Mouse (Mus musculus): Measurements from ENCODE around the gene Nub1.

DNA sequence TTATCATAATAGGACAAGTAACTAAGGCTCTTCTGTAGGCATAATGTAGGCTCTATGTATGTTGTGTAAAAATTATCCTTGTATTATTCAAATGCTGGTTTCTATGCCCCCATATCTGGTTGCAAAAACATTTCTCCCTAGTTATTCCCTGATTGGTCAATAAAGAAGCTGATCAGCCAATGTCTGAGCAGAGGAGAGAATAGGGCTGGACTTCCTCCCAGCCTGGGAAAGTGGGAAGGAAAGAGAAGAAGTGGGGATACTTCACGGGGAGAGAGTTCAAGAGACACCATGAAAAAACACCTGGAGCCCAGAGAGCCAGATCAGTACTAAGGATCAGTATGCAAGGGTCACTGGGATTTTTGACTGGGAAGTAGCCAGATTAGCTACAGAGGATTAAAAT lies 3.9 kb upstream of the Nub1 start:
- TF ChIP-seq POLR2AphosphoS5 (IDR thresholded peaks at IDR 0.05; ENCODE audit: insufficient replicate concordance, low read depth, low read length) (no peak), CTCF (IDR thresholded peaks at IDR 0.05; ENCODE audit: low read depth, low read length) (no peak)

Measured in G1E (cell line).